Mouse (Mus musculus) myocyte (in vitro differentiated cells): Measurements from ENCODE around the gene Slc25a35. TPM values are rescaled to one million over a fixed set of nuclear protein-coding genes. Genes with fewer than 3 reads are reported as not detected.
"Not testable (repeated sequence)": the region's sequence is repeated elsewhere in the genome, so short reads cannot be mapped to it uniquely, and the experiment has no call there.

Source experiments
- H3K27me3 ChIP-seq: one replicate; pipeline ENCODE4 v1.6.1; 2011; ENCODE audit not compliant: control insufficient read depth, insufficient read depth, insufficient read length
- H3K36me3 ChIP-seq: one replicate; pipeline ENCODE4 v1.6.1; 2011; ENCODE audit not compliant: control insufficient read depth, insufficient read depth
- H3K4me2 ChIP-seq: one replicate; pipeline ENCODE4 v1.6.1; 2011; ENCODE audit warnings: low read depth, control low read depth
- H3K4me3 ChIP-seq: one replicate; pipeline ENCODE4 v1.5.1; 2011; ENCODE audit warnings: mild to moderate bottlenecking, control low read depth, moderate library complexity
- H3K79me2 ChIP-seq: one replicate; pipeline ENCODE4 v1.6.1; 2011; ENCODE audit not compliant: control insufficient read depth, insufficient read depth
- H3ac ChIP-seq: one replicate; pipeline ENCODE4 v1.6.1; 2011; ENCODE audit not compliant: control insufficient read depth, insufficient read length
- CEBPB ChIP-seq: IDR thresholded peaks from 2 replicates; pipeline ENCODE4 v1.6.1; 2011; ENCODE audit warnings: mild to moderate bottlenecking, moderate library complexity; ENCODE audit not compliant: poor library complexity, insufficient read depth, severe bottlenecking
- E2F4 ChIP-seq: IDR thresholded peaks from one replicate; pipeline ENCODE4 v1.6.1; 2011; ENCODE audit warnings: mild to moderate bottlenecking, control low read depth, moderate library complexity; ENCODE audit not compliant: insufficient read depth
- MAX ChIP-seq: IDR thresholded peaks from one replicate; pipeline ENCODE4 v1.6.1; 2011; ENCODE audit warnings: low read depth, mild to moderate bottlenecking, control low read depth
- MYOD1 ChIP-seq, 3 experiments: IDR thresholded peaks; one replicate each; pipeline ENCODE4 v1.6.1; 2011; ENCODE audit warnings: control low read depth in 2 of 3, low read depth in 2 of 3, mild to moderate bottlenecking in 2 of 3, moderate library complexity in 1 of 3; ENCODE audit not compliant: insufficient read length in 2 of 3, control insufficient read depth in 1 of 3
- MYOG ChIP-seq, 3 experiments: IDR thresholded peaks; one replicate each; pipeline ENCODE4 v1.6.1; 2011; ENCODE audit warnings: control low read depth in 2 of 3, low read depth in 2 of 3, mild to moderate bottlenecking in 2 of 3; ENCODE audit not compliant: insufficient read length in 2 of 3, control insufficient read depth in 1 of 3, insufficient read depth in 1 of 3
- POLR2A ChIP-seq: IDR thresholded peaks from one replicate; pipeline ENCODE4 v1.6.1; 2011; ENCODE audit warnings: low read depth, mild to moderate bottlenecking, control low read depth, moderate library complexity; ENCODE audit not compliant: insufficient read length
- POLR2AphosphoS2 ChIP-seq: IDR thresholded peaks from one replicate; pipeline ENCODE4 v1.6.1; 2011; ENCODE audit warnings: low read depth, control low read depth; ENCODE audit not compliant: insufficient read length
- REST ChIP-seq: IDR thresholded peaks from one replicate; pipeline ENCODE4 v1.6.1; 2011; ENCODE audit warnings: mild to moderate bottlenecking, control low read depth, moderate library complexity; ENCODE audit not compliant: insufficient read depth, insufficient read length
- SRF ChIP-seq: IDR thresholded peaks from one replicate; pipeline ENCODE4 v1.6.1; 2011; ENCODE audit warnings: low read depth; ENCODE audit not compliant: control insufficient read depth, insufficient read length
- TCF12 ChIP-seq: IDR thresholded peaks from one replicate; pipeline ENCODE4 v1.6.1; 2011; ENCODE audit warnings: mild to moderate bottlenecking, control low read depth; ENCODE audit not compliant: poor library complexity, insufficient read depth, severe bottlenecking
- TCF3 ChIP-seq: IDR thresholded peaks from one replicate; pipeline ENCODE4 v1.6.1; 2011; ENCODE audit warnings: low read depth, control low read depth; ENCODE audit not compliant: insufficient read length
- USF1 ChIP-seq: IDR thresholded peaks from one replicate; pipeline ENCODE4 v1.6.1; 2011; ENCODE audit warnings: low read depth, mild to moderate bottlenecking, control low read depth, moderate library complexity
- polyA plus RNA-seq: library from polyadenylated mRNA; unstranded; fragments of >200 nt; fragmentation: generic; extraction: Trizol; gene quantifications from one replicate; pipeline ENCODE4 v1.2.1, GENCODE M21; 2012; ENCODE audit warnings: missing spikeins

The Slc25a35 gene
- polyA plus RNA-seq, 1 experiment = 2.3 TPM

DNA sequence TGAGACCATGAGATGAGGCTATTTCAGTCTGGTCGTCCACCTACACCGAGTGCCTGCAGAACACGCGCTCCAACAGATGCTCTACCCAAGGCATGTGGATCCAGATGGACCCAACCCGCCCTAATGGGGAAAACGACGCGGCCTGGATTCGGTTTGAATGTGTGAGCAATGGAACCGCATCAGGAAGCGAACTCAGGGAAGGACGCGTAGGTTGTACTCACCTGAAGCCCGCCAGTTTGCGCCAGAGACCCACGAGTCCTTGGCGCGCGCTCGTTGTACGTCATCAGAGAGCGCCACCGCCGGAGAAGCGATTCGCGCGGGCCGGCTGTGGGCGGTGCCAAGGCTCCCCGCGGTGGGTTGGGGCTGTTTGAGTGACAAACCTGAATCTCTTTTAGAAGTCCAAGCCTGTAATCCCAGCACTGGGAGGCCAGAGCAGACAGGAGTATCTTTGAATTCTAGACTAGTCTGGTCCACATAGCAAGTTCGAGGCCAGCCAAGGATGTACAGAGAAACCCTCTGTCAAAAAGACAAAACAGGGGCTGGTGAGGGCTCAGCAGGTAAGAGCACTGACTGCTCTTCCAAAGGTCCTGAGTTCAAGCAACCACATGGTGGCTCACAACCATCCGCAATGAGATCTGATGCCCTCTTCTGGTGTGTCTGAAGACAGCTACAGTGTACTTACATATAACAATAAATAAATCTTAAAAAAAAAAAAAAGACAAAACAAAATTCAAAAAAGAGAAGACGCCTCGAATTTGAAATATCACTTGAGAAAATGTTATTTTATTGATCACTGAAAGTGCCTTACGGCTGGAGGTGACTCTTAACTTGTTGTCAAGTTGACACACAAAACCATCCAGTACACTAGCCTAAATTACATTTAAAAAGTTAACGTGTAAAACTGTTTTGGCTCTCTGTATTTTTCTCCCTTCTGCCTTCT lies 40.5 kb downstream of the Slc25a35 start, which contains the start of gene Pfas:
Gene Pfas (minus strand): TSS at position 279 of the 940 bp plus-strand sequence.
- TF ChIP-seq MYOD1 (IDR thresholded peaks at IDR 0.05; ENCODE audit: control insufficient read depth in 1 of 3, insufficient read length in 2 of 3, low read depth in 2 of 3) (no peak), E2F4 (peak; percentile 61), POLR2AphosphoS2 (peak; percentile 91), CEBPB (no peak), POLR2A (peak; percentile 70), MAX (no peak), USF1 (no peak), TCF3 (no peak), SRF (peak; percentile 84), TCF12 (no peak)
- Histone ChIP-seq H3ac (no peak within 1 kb of the TSS), H3K4me2 (peak within 1 kb of the TSS; percentile 69), H3K27me3 (no peaks in the 10 kb centered on the region), H3K4me3 (peak within 1 kb of the TSS; percentile 54), H3K36me3 (no peaks in the 10 kb centered on the region), H3K79me2 (peaks cover 30% of the 10 kb centered on the region)

GRCm38 (mm10) chr11:69009508-69009907 lies 41.6 kb downstream of the Slc25a35 start:
- Histone ChIP-seq H3K27me3 (no peaks in the 10 kb centered on the region), H3ac (no peak overlapping the region), H3K4me2 (no peak overlapping the region), H3K36me3 (no peaks in the 10 kb centered on the region), H3K4me3 (no peak overlapping the region), H3K79me2 (peaks cover 30% of the 10 kb centered on the region)
- TF ChIP-seq POLR2A (no peak), E2F4 (no peak), REST (no peak)

- no peaks in the 10 kb centered on the region for H3K36me3 ChIP-seq
- peak overlapping the region; percentile 38 for H3K4me3 ChIP-seq
- H3ac ChIP-seq = no peak overlapping the region
- TF ChIP-seq TCF12 (no peak), USF1 (no peak), E2F4 (no peak)
- no peaks in the 10 kb centered on the region for H3K27me3 ChIP-seq
- H3K79me2 ChIP-seq = peaks cover 26% of the 10 kb centered on the region
- H3K4me2 ChIP-seq = no peak overlapping the region
These were observed 42.7 kb downstream of the Slc25a35 start for GRCm38 (mm10) chr11:69010400-69011323.

DNA sequence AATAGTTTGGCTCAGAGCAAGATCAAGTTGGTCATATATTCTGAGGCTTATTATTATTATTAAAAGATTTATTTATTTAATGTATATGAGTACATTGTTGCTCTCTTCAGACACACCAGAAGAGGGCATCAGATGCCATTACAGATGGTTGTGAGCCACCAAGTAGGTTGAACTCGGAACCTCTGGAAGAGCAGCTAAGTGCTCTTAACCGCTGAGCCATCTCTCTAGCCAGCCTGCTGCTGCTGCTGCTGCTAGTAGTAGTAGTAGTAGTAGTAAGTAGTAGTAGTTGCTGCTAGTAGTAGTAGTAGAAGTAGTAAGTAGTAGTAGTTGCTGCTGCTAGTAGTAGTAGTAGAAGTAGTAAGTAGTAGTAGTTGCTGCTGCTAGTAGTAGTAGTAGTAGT lies 43.5 kb downstream of the Slc25a35 start:
- H3K36me3 ChIP-seq, H3ac ChIP-seq, H3K27me3 ChIP-seq: not testable (repeated sequence)
- H3K4me2 ChIP-seq = peak overlapping the region; percentile 93
- H3K4me3 ChIP-seq = peak overlapping the region; percentile 38
- peaks cover 23% of the 10 kb centered on the region for H3K79me2 ChIP-seq

DNA sequence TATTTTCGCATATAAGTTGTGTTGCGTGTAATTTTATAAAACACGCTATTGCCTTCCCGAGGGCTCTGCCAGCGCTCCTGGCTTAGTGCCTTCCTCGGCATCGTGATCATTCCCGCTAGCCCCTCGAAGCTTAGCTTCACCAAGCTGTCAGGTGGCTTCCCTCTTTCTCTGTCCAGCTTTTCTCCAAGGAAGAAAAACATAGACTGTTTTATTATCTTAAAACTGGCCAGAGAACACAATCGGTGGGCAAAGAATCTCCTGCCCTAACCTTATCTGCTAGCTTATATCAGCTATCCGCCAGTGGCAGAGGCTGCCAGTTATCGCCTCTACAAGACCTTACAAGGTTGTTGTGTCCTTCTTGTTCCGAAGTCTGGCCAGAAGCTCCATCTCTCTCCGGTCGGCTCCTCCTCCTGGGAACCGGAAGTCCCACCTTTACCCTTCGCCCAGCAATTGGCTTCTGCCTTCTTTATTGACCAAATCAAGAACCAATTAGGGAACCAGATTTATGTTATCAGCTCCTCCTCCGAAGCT lies 44.2 kb downstream of the Slc25a35 start:
- Histone ChIP-seq H3ac (no peak overlapping the region), H3K36me3 (no peaks in the 10 kb centered on the region), H3K27me3 (no peaks in the 10 kb centered on the region), H3K4me3 (peak overlapping the region; percentile 38), H3K4me2 (peak overlapping the region; percentile 93), H3K79me2 (peaks cover 23% of the 10 kb centered on the region)
- TF ChIP-seq CEBPB (no peak), POLR2AphosphoS2 (peak; percentile 80), MYOG (IDR thresholded peaks at IDR 0.05; ENCODE audit: control insufficient read depth in 1 of 3, insufficient read depth in 1 of 3, insufficient read length in 2 of 3, low read depth in 2 of 3) (no peak), USF1 (no peak), POLR2A (peak; percentile 76), SRF (no peak), TCF3 (no peak), MYOD1 (IDR thresholded peaks at IDR 0.05; ENCODE audit: control insufficient read depth in 1 of 3, insufficient read length in 2 of 3, low read depth in 2 of 3) (no peak)
